Mouse (Mus musculus): ENCODE measurements around the gene Tbxas1. TPM values are rescaled to one million over a fixed set of nuclear protein-coding genes. Genes with fewer than 3 reads are reported as not detected.

Tbxas1 gene
- polyA plus RNA-seq, 1 experiment: 1.2 TPM

- H3K4me1 ChIP-seq (ENCODE audit: control insufficient read depth, insufficient read depth, low read length): peaks cover 10% of the 10 kb centered on the region
- no peak overlapping the region for H3K27ac ChIP-seq (ENCODE audit: insufficient read depth, low read length)
- no peak for TF ChIP-seq POLR2A (IDR thresholded peaks at IDR 0.05; ENCODE audit: borderline replicate concordance, insufficient read depth, low read length)
- TF ChIP-seq CTCF (IDR thresholded peaks at IDR 0.05; ENCODE audit: borderline replicate concordance, insufficient read depth, low read depth, low read length): no peak
- H3K4me3 ChIP-seq (replicated peaks; ENCODE audit: insufficient read depth, low read depth, low read length): no peak overlapping the region
- no peaks in the 10 kb centered on the region for H3K27me3 ChIP-seq (ENCODE audit: control insufficient read depth, insufficient read depth, low read length)
- 74% methylated on average over 6 of the region's 6 CpGs for WGBS
- no peak for DNase-seq
Observed at GRCm38 (mm10) chr6:38881975-38882374, 6.8 kb downstream of the Tbxas1 start.

- Histone ChIP-seq H3K27me3 (ENCODE audit: control insufficient read depth, insufficient read depth, low read length) (no peaks in the 10 kb centered on the region), H3K27ac (ENCODE audit: insufficient read depth, low read length) (no peak overlapping the region), H3K4me1 (ENCODE audit: control insufficient read depth, insufficient read depth, low read length) (peaks cover 10% of the 10 kb centered on the region), H3K4me3 (replicated peaks; ENCODE audit: insufficient read depth, low read depth, low read length) (no peak overlapping the region)
- TF ChIP-seq CTCF (IDR thresholded peaks at IDR 0.05; ENCODE audit: borderline replicate concordance, insufficient read depth, low read depth, low read length): no peak
- no peak for TF ChIP-seq POLR2A (IDR thresholded peaks at IDR 0.05; ENCODE audit: borderline replicate concordance, insufficient read depth, low read length)
- 11% methylated on average over 6 of the region's 6 CpGs for WGBS
- peak; percentile 58 to 80 for DNase-seq
Observed at GRCm38 (mm10) chr6:38882728-38883171, 7.5 kb downstream of the Tbxas1 start.

- no peaks in the 10 kb centered on the region for H3K27me3 ChIP-seq (ENCODE audit: control insufficient read depth, insufficient read depth, low read length)
- over 99% methylated on average over 3 of the region's 3 CpGs for WGBS
- no peak overlapping the region for H3K27ac ChIP-seq (ENCODE audit: insufficient read depth, low read length)
- H3K4me1 ChIP-seq (ENCODE audit: control insufficient read depth, insufficient read depth, low read length): peaks cover 10% of the 10 kb centered on the region
- TF ChIP-seq CTCF (IDR thresholded peaks at IDR 0.05; ENCODE audit: borderline replicate concordance, insufficient read depth, low read depth, low read length) (no peak), POLR2A (IDR thresholded peaks at IDR 0.05; ENCODE audit: borderline replicate concordance, insufficient read depth, low read length) (no peak)
- DNase-seq: no peak
- no peak overlapping the region for H3K4me3 ChIP-seq (replicated peaks; ENCODE audit: insufficient read depth, low read depth, low read length)
Observed at GRCm38 (mm10) chr6:38884482-38884881, 9.3 kb downstream of the Tbxas1 start.

- Histone ChIP-seq H3K4me3 (replicated peaks; ENCODE audit: insufficient read depth, low read depth, low read length) (no peak overlapping the region), H3K4me1 (ENCODE audit: control insufficient read depth, insufficient read depth, low read length) (peaks cover 10% of the 10 kb centered on the region), H3K27me3 (ENCODE audit: control insufficient read depth, insufficient read depth, low read length) (no peaks in the 10 kb centered on the region), H3K27ac (ENCODE audit: insufficient read depth, low read length) (no peak overlapping the region)
- DNase-seq: no peak
- TF ChIP-seq CTCF (IDR thresholded peaks at IDR 0.05; ENCODE audit: borderline replicate concordance, insufficient read depth, low read depth, low read length) (no peak), POLR2A (IDR thresholded peaks at IDR 0.05; ENCODE audit: borderline replicate concordance, insufficient read depth, low read length) (no peak)
- WGBS: 67% methylated on average over 1 of the region's 1 CpGs
Observed at GRCm38 (mm10) chr6:38885132-38885531, 9.9 kb downstream of the Tbxas1 start.

GRCm38 (mm10) chr6:38887436-38887835 is 12.2 kb downstream of the Tbxas1 start:
- no peak for DNase-seq
- TF ChIP-seq CTCF (IDR thresholded peaks at IDR 0.05; ENCODE audit: borderline replicate concordance, insufficient read depth, low read depth, low read length): no peak
- TF ChIP-seq POLR2A (IDR thresholded peaks at IDR 0.05; ENCODE audit: borderline replicate concordance, insufficient read depth, low read length): no peak
- no peak overlapping the region for H3K4me3 ChIP-seq (replicated peaks; ENCODE audit: insufficient read depth, low read depth, low read length)
- H3K27ac ChIP-seq (ENCODE audit: insufficient read depth, low read length): no peak overlapping the region
- WGBS: 84% methylated on average over 4 of the region's 4 CpGs
- H3K4me1 ChIP-seq (ENCODE audit: control insufficient read depth, insufficient read depth, low read length): peaks cover 9% of the 10 kb centered on the region
- no peaks in the 10 kb centered on the region for H3K27me3 ChIP-seq (ENCODE audit: control insufficient read depth, insufficient read depth, low read length)

- DNase-seq: no peak
- no peak overlapping the region for H3K27ac ChIP-seq (ENCODE audit: insufficient read depth, low read length)
- TF ChIP-seq POLR2A (IDR thresholded peaks at IDR 0.05; ENCODE audit: borderline replicate concordance, insufficient read depth, low read length) (no peak), CTCF (IDR thresholded peaks at IDR 0.05; ENCODE audit: borderline replicate concordance, insufficient read depth, low read depth, low read length) (no peak)
- H3K4me3 ChIP-seq (replicated peaks; ENCODE audit: insufficient read depth, low read depth, low read length): no peak overlapping the region
- H3K4me1 ChIP-seq (ENCODE audit: control insufficient read depth, insufficient read depth, low read length): no peaks in the 10 kb centered on the region
- 79% methylated on average over 6 of the region's 6 CpGs for WGBS
- no peaks in the 10 kb centered on the region for H3K27me3 ChIP-seq (ENCODE audit: control insufficient read depth, insufficient read depth, low read length)
Observed at GRCm38 (mm10) chr6:38889156-38889555, 14.0 kb downstream of the Tbxas1 start.

GRCm38 (mm10) chr6:38892017-38892416 is 16.8 kb downstream of the Tbxas1 start:
- Histone ChIP-seq H3K4me1 (ENCODE audit: control insufficient read depth, insufficient read depth, low read length) (no peaks in the 10 kb centered on the region), H3K4me3 (replicated peaks; ENCODE audit: insufficient read depth, low read depth, low read length) (no peak overlapping the region), H3K27me3 (ENCODE audit: control insufficient read depth, insufficient read depth, low read length) (no peaks in the 10 kb centered on the region), H3K27ac (ENCODE audit: insufficient read depth, low read length) (no peak overlapping the region)
- no peak for DNase-seq
- TF ChIP-seq CTCF (IDR thresholded peaks at IDR 0.05; ENCODE audit: borderline replicate concordance, insufficient read depth, low read depth, low read length) (no peak), POLR2A (IDR thresholded peaks at IDR 0.05; ENCODE audit: borderline replicate concordance, insufficient read depth, low read length) (no peak)
- 76% methylated on average over 2 of the region's 2 CpGs for WGBS

GRCm38 (mm10) chr6:38893615-38894014 is 18.4 kb downstream of the Tbxas1 start:
- 97% methylated on average over 3 of the region's 3 CpGs for WGBS
- no peak for DNase-seq
- no peaks in the 10 kb centered on the region for H3K27me3 ChIP-seq (ENCODE audit: control insufficient read depth, insufficient read depth, low read length)
- H3K4me3 ChIP-seq (replicated peaks; ENCODE audit: insufficient read depth, low read depth, low read length): no peak overlapping the region
- H3K4me1 ChIP-seq (ENCODE audit: control insufficient read depth, insufficient read depth, low read length): no peaks in the 10 kb centered on the region
- no peak overlapping the region for H3K27ac ChIP-seq (ENCODE audit: insufficient read depth, low read length)
- no peak for TF ChIP-seq POLR2A (IDR thresholded peaks at IDR 0.05; ENCODE audit: borderline replicate concordance, insufficient read depth, low read length)
- TF ChIP-seq CTCF (IDR thresholded peaks at IDR 0.05; ENCODE audit: borderline replicate concordance, insufficient read depth, low read depth, low read length): no peak

Data from cerebellum, adult 2 months (tissue).